Mouse (Mus musculus) liver, postnatal 0 days (tissue): ENCODE results near the gene Ppp1r7.

Source experiments
- CTCF ChIP-seq: sonication (generic); IDR thresholded peaks from 2 replicates; pipeline ENCODE4 v1.5.1; 2016; ENCODE audit warnings: antibody characterized with exemption, low read depth
- EP300 ChIP-seq: IDR thresholded peaks from 2 replicates; pipeline ENCODE4 v1.6.1; 2016; ENCODE audit warnings: antibody characterized with exemption, low read depth, mild to moderate bottlenecking

DNA sequence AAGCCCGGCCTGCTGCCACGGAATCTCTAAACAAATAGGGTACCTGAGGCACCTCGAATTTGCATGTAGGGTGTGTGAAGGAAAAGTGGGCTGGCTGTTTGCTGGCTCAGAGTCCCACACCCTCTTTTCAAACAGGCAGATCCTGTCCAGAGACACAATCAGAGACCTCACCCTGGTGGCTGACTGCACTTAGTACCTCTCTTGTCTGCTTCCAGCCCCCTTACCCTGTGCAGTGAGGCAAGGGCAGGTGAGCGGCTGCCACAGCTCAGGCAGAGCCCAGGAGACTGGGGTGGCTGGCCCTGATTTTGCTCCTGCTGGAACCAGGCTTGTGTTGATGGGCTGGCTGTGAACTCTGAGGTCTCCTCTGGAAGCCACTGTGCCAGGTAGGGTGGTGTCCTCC is 31.0 kb downstream of the Ppp1r7 start, which contains the start of gene Ano7:
- TF ChIP-seq CTCF = no peak
- TF ChIP-seq EP300 = no peak
